Mouse (Mus musculus) right cerebral cortex, postnatal 4 days (tissue): Measurements from ENCODE around the gene Lrrk1.

Experiments used
- DNase-seq: peaks from one replicate; pipeline ENCODE4 v3.0.0-alpha.2; 2022

The Lrrk1 gene

GRCm38 (mm10) chr7:66387813-66388521, at the start of gene Lrrk1:
Lrrk1 (minus strand) TSS chr7:66388350.
- no peak for DNase-seq

- DNase-seq = peak; percentile 79
Observed at GRCm38 (mm10) chr7:66434453-66434935, 46.3 kb upstream of the Lrrk1 start.

- peak; percentile 34 for DNase-seq
Observed at GRCm38 (mm10) chr7:66427437-66428161, 39.4 kb upstream of the Lrrk1 start, which contains the start of gene Aldh1a3. Aldh1a3 (minus strand) TSS chr7:66427517.

- no peak for DNase-seq
Observed at GRCm38 (mm10) chr7:66427053-66427436, 38.9 kb upstream of the Lrrk1 start.

- no peak for DNase-seq
Observed at GRCm38 (mm10) chr7:66421903-66422302, 33.8 kb upstream of the Lrrk1 start.

GRCm38 (mm10) chr7:66418981-66419380, 30.8 kb upstream of the Lrrk1 start:
- DNase-seq = no peak

GRCm38 (mm10) chr7:66416829-66417228, 28.7 kb upstream of the Lrrk1 start:
- no peak for DNase-seq

- DNase-seq = no peak
Observed at GRCm38 (mm10) chr7:66413093-66413492, 24.9 kb upstream of the Lrrk1 start.

GRCm38 (mm10) chr7:66409433-66409832, 21.3 kb upstream of the Lrrk1 start:
- DNase-seq = peak; percentile 35

- no peak for DNase-seq
Observed at GRCm38 (mm10) chr7:66406971-66407370, 18.8 kb upstream of the Lrrk1 start.

GRCm38 (mm10) chr7:66405951-66406721, 18.0 kb upstream of the Lrrk1 start:
- DNase-seq = no peak

GRCm38 (mm10) chr7:66405541-66405940, 17.4 kb upstream of the Lrrk1 start:
- no peak for DNase-seq

GRCm38 (mm10) chr7:66404802-66405201, 16.7 kb upstream of the Lrrk1 start:
- no peak for DNase-seq

GRCm38 (mm10) chr7:66404141-66404540, 16.0 kb upstream of the Lrrk1 start:
- DNase-seq = no peak

- DNase-seq = no peak
Observed at GRCm38 (mm10) chr7:66402876-66403275, 14.7 kb upstream of the Lrrk1 start.

GRCm38 (mm10) chr7:66401605-66402004, 13.5 kb upstream of the Lrrk1 start:
- no peak for DNase-seq

GRCm38 (mm10) chr7:66397288-66397687, 9.1 kb upstream of the Lrrk1 start:
- DNase-seq = no peak

- DNase-seq = peak; percentile 32
Observed at GRCm38 (mm10) chr7:66388621-66389532, 727 bp upstream of the Lrrk1 start.

GRCm38 (mm10) chr7:66387419-66387812, 734 bp downstream of the Lrrk1 start:
- no peak for DNase-seq

- DNase-seq = no peak
Observed at GRCm38 (mm10) chr7:66386411-66386810, 1.7 kb downstream of the Lrrk1 start.

- no peak for DNase-seq
Observed at GRCm38 (mm10) chr7:66385826-66386225, 2.3 kb downstream of the Lrrk1 start.

- DNase-seq = no peak
Observed at GRCm38 (mm10) chr7:66384891-66385290, 3.3 kb downstream of the Lrrk1 start.
